Mouse (Mus musculus) thymus, postnatal 4 days (tissue): ENCODE data around the gene Taar5.

Source experiments
- DNase-seq: peaks from one replicate; pipeline ENCODE4 v3.0.0; 2021

Gene Taar5

DNA sequence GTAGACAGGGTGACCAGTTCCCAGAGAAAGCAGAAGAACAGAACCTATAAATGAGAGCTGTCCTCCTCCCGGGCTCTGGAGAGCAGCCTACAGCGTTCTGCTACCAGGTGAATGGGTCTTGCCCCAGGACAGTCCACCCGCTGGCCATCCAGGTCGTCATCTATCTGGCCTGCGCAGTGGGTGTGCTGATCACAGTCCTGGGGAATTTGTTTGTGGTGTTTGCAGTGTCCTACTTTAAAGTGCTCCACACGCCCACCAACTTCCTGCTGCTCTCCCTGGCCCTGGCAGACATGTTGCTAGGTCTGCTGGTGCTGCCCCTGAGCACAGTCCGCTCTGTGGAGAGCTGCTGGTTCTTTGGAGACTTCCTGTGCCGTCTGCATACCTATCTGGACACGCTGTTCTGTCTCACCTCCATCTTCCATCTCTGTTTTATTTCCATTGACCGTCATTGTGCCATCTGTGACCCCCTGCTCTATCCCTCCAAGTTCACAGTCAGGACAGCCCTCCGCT lies at the start of gene Taar5:
Gene Taar5 (plus strand): TSS at position 51 of the 510 bp plus-strand sequence.
- DNase-seq, result no peak

DNA sequence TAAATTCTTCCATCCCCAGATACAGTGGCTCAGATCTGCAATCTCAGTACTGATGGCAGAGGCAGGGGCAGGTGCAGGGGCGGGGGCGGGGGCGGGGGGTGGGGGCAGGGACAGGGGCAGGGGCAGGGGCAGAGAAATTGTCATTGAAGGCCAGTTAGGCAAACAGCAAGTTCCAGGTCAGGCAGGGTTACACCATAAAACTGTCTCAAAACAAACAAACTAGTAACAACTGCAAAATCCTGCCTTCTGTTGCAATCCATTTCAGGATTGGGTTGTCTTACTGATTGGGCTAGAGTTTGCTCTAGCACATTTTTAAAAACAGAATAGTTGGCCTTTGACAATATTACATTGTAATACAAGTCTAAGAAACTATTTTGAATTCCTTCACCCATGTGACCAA lies 48.0 kb upstream of the Taar5 start:
- DNase-seq, result no peak

DNA sequence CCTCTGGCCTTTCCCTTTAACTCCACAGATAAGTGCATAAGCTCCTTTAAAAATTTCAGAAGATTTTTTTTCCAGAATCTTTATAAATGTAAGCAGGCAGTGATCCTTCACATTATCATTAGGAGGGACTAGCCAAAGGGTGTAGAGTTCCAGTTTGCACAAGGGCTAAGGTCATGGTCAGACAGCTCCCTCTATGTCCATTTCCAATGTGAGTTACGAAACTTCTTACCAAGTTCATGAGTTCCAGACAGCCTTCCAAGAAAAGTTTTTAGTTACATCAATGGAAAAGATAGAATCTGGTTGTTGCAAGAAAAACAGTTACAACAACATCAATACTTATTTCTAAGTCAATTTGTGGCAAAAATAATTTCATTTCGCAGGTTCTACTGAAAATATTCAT lies 46.6 kb upstream of the Taar5 start:
- no peak for DNase-seq

DNA sequence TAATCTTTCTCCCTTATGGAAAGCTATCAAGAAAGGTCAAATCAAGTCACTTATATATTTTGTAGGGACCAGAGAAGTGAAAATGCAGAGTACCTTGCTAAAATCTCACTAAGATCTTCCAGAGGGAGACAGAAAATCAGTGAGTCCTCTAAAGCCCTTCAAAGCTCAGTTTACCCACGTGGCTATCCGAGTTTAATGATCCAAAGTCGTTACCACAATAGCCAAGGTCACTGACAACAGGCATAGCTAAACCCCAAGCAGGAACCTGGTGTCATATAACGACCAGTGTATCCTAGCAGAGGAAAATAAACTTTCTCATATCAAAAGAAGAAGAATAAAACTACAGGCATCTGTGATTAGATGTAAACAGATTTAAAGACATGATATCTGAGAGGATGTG lies 32.9 kb upstream of the Taar5 start:
- DNase-seq, result no peak

DNA sequence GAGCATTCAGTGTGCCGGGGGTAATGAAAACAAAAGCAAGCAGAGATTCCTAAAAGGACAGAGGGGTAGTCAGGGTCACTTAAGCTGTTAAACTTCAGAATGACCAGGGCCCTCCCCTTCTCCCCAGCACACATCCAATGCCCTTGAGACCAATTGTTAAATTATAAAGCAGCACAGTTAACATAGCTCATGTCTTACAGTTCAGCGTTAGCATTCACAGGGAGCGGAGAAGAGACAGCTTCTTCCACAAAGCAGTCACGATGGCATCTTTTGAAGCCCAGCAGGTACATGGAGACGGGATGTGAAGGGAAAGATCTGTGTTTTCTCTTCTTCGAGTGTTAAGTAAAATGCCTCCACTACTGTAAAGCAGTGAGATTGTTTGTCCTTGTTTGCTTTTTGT lies 32.2 kb upstream of the Taar5 start, which contains the start of gene Taar2:
Gene Taar2 (plus strand): TSS at position 261 of the 400 bp plus-strand sequence.
- no peak for DNase-seq

DNA sequence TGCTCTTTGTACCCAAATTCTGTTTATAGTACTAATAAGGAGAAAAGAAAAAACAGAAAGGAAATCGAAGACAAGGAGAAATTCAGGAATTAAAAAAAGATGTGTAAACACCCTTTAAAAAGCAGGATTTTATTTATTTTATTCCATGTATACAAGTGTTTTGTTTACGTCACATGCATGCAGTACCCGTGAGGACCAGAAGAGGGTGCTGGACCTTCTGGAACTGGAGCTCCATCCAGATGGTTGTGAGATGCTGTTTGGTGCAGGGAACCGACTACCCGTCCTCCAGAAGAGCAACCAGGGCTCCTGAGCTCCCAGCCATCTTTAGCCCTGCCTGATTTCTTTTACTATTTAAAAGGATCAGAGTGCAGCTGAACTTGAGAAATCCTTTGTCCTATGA lies 28.0 kb upstream of the Taar5 start:
- DNase-seq, result peak; percentile 58

DNA sequence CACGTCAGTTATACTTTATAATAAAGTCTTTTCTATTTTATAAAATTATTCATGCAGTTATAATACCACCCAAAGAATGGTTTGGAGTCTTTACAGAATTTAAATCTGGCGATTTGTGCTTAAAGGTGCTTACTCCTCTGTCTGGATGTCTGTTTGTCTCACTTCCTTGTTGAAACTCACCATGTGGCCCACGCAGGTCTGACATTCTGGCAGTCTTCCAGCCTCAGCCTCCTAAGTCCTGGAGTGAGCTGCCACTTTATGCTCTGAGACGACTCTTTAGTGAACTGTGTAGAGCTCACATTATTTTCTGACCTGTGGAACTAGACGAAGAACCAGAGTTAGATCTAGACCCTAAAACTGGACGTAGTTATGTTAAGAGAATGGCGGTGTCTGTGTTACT lies 22.5 kb upstream of the Taar5 start:
- no peak for DNase-seq

DNA sequence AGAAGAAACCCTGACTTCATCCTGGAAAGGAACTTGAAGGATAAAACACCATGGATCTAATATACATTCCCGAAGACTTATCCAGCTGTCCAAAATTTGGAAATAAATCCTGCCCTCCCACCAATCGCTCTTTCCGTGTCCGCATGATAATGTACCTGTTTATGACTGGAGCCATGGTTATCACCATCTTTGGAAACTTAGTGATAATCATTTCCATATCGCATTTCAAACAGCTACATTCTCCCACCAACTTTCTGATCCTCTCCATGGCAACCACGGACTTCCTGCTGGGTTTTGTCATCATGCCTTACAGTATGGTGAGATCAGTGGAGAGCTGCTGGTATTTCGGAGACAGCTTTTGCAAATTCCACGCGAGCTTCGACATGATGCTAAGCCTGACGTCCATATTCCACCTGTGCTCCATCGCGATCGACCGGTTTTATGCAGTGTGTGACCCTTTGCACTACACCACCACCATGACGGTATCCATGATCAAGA lies 20.9 kb upstream of the Taar5 start, which contains the start of gene Taar3:
Gene Taar3 (plus strand): TSS at position 51 of the 498 bp plus-strand sequence.
- DNase-seq, result no peak

DNA sequence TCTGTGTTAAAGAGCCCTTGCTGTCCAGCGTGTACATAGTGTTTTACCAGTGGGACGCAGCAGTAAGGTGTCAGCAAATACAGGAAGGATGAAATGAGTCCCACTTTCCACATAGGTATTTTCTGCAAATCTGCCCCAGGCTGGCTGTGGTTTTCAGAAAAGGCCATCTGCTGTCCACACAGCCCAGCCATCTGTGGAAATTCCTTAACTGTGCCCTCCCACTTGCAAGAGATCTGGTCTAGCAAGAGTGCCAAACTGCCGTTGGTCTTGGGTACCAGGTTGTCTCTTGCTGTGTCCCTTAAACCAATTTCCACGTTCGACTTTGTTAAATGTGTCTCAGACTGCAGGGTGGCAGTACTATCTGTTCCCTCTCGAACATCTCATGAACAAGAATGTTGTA lies 18.8 kb upstream of the Taar5 start:
- no peak for DNase-seq

DNA sequence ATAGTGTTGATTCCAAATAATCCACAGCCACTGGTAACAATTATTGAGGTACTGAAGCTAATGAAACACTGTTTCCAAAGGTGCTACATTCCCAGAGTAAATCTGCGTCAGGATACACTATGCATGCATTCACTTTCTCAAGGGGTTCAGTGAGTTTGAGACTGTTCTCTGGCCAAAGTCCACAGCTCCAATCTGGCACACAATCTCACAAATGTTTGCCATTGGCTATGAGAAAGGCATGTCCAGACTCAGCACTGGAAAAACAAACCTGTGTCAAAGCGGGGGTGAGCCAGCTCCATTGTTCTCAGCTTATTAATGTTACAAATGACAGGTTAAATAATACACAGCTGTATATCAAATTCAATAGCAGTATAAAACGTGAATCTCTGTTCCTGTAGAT lies 11.4 kb upstream of the Taar5 start:
- DNase-seq, result no peak

DNA sequence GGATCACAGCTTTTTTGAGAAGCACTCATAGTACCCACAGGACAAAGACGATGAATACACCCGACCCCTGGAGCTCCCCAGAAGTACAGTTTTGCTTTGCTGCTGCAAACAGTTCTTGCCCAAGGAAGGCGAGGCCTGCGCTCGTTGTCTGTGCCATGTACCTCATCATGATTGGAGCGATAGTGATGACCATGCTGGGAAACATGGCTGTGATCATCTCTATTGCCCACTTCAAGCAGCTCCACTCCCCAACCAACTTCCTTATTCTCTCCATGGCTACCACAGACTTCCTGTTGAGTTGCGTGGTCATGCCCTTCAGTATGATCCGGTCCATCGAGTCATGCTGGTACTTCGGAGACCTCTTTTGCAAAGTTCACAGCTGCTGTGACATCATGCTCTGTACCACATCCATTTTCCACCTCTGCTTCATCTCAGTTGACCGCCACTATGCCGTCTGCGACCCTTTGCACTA lies 10.0 kb upstream of the Taar5 start, which contains the start of gene Taar4:
Gene Taar4 (plus strand): TSS at position 51 of the 472 bp plus-strand sequence.
- no peak for DNase-seq

DNA sequence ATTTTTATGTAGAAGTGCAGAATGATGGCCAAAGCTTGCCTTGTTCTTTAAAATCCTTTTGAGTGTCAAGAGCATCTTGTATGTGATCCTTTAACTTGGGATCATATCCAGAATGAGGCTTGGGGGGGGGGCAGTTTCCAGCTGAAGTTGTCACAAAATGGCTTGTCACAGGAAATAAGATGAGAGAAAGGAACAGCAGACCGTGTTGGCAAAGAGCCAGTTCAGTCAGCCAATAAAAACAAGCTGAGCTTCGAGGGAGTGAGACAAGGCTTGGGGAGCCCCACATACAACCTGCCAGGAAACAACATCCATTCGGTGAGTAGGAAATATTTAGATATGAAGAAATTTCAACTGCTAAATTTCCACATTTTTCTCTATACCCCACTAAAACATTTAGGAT lies 7.1 kb upstream of the Taar5 start:
- DNase-seq, result no peak

DNA sequence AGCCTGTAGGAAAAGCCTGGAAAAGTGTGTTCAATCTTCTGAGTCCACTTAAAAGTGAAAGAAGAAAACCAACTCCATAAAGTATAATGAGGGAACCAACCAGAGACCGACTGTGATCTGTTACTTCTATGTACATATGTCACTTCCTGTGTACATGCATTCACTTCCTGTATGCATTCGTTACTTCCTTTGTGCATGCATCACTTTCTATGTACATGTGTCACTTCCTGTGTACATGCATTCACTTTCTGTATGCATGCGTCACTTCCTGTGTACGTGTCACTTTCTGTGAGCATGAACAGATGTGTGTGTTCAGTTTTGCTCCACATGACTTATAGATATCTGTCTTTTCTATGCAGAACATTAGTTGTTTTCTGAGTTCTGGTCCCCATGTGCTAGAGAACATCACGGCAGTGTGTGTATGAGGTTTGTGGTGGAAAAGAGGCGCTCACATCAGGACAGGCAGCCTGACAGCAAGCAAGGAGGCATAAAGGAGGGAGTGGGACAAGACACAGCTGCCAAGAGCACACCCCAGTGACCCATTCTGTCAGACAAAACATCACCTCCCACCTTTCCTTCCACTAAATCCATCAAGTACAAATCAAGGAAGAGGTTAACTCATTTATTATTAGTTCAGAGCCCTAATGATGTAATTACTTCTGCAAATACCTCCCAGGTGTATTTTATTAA lies 5.4 kb upstream of the Taar5 start:
- DNase-seq, result no peak

DNA sequence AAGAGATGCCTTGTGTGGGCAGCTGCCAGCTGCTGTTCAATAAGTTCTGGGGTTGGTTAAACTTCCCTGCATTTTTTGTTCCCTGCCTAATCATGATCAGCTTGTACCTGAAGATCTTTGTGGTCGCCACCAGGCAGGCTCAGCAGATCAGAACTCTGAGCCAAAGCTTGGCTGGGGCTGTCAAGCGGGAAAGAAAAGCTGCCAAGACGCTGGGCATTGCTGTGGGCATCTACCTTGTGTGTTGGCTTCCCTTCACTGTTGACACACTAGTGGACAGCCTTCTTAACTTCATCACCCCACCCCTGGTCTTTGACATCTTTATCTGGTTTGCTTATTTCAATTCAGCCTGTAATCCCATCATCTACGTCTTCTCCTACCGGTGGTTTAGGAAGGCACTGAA lies 750 bp downstream of the Taar5 start:
- DNase-seq, result no peak

DNA sequence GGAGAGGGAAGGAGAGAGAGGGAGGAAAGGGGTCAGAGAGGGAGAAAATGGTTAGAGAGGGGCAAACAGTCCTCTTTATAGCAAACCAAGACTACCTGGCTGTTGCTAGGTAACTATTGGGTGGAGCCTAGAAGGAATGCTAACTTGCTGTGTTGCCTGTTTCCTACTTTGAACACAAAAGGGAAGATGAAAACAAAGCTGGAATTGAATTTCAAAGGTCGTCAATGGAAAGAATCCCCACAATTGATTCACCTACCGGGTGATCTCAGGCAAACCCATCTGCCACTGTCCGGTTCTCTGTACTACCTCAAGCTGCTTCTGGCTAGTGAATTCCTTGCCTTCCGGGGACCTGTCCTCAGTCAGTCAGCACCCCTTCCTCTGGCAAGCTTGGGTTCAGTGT lies 7.5 kb downstream of the Taar5 start:
- DNase-seq, result no peak

DNA sequence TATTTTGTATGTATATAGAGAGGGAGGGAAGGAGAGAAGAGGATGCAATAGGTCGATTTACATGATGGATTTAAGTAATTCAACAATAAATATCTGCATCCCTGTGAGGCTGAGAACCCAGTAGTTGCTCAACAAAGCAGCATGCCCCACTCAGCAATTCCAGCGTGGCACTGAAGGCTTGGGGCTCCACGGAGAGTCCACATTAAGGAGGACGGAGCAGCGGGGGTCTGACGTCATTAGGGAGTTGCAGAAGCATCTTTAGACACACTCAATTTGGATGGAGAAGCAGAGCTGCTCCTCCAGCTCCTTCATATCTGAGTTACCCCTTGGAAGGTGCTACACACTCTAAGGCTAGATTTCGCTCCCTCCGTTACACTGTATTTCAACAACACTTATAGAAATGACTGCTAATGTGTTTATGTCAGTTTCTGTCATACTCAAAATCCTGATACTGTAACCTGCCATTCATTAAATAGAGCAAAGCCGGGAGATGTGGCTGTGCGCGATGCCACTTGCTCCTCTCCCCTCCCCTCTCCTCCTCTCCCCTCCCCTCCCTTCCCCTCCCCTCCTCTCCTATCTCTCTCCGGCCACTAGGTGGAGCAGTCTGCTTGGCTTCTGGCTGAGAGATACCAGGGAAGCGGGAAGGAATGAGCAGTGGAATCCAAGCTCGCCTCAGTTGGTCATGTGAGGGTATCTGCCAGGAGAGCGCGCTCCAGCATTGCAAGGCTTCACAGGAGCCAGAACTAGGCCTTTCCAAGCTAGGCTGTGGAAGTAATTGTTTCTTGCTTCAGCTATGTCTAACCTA lies 8.6 kb downstream of the Taar5 start:
- peak; percentile 72 for DNase-seq

DNA sequence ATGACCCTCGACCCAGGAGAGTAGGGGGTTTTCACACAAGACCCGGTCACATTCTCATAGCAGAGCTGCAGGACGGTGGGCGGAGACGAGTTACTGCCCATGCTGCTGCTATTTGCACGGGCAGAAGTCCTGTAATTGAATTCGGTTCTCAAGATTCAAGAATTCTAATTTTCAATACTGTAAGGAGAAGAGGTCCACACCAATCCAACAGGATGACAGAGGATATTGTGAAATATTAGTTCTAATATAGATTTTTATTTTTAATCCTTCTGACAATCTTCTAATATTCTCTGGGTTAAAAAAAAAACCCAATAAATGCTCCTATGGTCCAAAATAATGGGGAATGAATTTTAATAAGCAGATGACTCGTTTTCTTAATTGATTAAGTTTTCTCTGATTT lies 15.0 kb downstream of the Taar5 start, which contains the start of gene Taar6:
Gene Taar6 (minus strand): TSS at position 101 of the 400 bp plus-strand sequence.
- no peak for DNase-seq

DNA sequence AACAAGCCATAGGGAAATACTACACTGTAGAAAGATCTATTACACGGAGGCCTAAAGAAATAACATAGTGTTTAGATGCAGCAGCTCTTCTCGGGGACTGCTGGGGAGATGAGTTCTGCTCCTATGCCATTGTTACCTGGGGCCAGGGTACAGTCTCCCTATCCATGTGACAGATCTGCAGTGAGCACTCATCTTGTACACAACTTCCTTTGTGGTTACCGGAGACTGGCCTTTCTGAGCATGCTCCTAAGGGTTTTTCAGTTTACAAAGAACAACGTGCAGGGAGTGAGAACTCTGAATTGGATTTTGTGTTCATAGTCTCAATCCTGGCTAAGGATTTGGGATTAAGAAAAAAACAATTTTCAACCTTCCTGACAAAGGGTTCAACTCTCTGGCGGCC lies 15.9 kb downstream of the Taar5 start:
- DNase-seq, result no peak

DNA sequence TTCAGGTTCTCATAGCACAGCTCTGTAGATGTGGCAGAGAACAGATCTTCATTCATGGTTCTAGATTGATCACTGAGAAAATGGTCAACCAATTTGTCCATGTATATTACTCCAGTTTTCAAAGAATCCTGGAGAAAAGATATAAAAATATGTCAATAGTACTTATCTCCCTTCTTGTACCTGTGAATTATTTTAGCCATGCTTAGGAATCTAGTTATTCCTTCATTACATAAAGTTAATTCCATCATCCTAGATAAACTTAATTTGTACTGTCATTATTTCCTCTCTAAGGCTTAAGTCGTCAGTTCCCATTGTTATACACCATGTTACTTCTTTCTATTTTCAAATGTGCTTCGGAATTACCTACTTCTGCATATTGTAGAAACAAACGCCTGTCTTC lies 22.9 kb downstream of the Taar5 start, which contains the start of gene Taar7a:
Gene Taar7a (minus strand): TSS at position 101 of the 400 bp plus-strand sequence.
- no peak for DNase-seq

DNA sequence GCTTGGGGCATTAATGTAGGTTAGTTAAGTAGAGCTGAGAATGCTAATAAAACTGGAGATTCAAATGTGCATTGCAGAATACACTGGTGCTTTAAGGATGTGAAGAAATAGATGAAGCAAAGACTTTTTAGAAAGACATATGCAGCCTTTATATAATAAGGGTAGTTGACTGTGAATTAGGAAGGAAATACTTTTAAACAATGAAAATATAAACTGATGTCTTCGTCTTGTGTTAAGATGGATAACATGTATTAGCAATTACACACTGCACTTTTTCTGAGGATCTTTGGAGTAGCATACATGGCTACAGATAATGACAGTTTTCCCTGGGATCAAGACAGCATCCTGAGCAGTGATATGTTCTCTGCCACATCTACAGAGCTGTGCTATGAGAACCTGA lies 29.1 kb downstream of the Taar5 start, which contains the start of gene Taar7b:
Gene Taar7b (plus strand): TSS at position 301 of the 400 bp plus-strand sequence.
- no peak for DNase-seq

DNA sequence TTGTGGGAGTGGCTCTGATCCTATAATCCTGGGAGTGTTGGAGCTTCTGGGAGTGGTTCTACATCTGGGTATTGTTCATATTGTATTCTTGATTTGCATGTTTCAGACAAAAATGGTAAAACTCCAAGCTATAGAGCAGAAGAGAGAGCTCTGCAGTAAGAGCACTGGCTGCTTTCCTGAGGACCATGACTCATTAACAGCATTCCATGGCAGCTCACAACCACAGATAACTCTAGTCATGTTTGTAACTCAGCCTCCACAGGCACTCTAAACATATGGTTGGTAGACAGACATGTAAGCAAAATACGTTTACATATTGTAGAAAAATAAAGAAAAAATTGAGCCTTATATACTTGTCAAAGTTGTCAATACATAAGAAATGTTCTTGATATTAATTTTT lies 35.9 kb downstream of the Taar5 start:
- DNase-seq, result no peak

DNA sequence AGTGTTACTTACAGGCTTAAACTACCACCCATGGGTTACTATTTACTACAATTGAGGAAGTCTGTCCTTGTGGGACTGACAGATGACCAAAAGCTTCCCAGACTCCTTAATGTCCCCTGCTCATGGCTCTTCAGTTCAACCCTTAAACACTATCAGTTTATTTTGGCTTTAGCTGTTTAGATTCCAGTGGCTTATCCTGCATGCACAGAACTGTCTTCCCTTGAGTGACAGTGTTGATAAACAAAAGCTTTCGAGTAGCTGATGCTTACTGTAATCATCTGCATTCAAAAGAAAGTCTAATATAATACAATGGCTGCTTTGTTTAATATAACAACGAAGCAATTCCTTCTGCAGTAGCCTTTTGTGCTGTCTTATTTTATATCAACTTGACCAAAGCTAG lies 36.5 kb downstream of the Taar5 start:
- DNase-seq, result no peak

DNA sequence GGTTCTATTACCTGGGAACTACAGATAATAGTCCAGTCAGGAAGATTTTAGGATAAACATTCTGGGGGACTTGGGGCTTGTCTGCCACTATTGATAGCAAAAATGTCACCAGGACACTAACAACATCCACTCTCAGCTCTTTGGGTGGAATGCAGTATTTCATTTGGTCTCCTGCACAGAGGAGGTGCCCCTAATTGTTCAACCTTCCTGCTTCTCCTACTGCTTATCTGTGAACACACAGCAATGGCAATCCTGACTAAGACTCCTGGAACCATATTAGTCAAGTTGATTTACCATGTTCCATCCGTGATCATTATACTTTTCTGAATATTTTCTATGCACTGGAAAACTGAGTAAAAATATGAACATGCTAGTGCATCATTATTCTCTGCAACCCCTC lies 37.6 kb downstream of the Taar5 start:
- no peak for DNase-seq
